Mouse (Mus musculus) left cerebral cortex, postnatal 14 days (tissue): ENCODE measurements around the gene Peg12. TPM values are rescaled to one million over a fixed set of nuclear protein-coding genes. Genes with fewer than 3 reads are reported as not detected.
A peak's percentile ranks its signal among the peaks of the same experiment; 100 is the strongest.

ENCODE experiments used
- DNase-seq, 2 experiments: peaks; one replicate each; pipeline ENCODE4 v3.0.0; 2021 to 2022; ENCODE audit warnings: low spot score in 2 of 2, mixed read lengths in 1 of 2
- intact Hi-C: fragments of 180-260 bp; cut with DNase I; formaldehyde crosslinking; loops from one replicate; pipeline ENCODE4 v1.15.1; 2025
- long read RNA-seq, 2 experiments: library from polyadenylated mRNA; stranded (forward); transcript quantifications; one replicate each; pipeline ENCODE4 v2.0.0; 2021
- total RNA-seq, 2 experiments: library from RNA; stranded (reverse); gene quantifications; 2 replicates each; pipeline ENCODE4 v1.2.3; 2021

Gene Peg12
- total RNA-seq: under 1 TPM; 0.53 to 0.64 TPM
- long read RNA-seq, experiment 1: 0 reads
- long read RNA-seq, experiment 2: 0 reads

DNA sequence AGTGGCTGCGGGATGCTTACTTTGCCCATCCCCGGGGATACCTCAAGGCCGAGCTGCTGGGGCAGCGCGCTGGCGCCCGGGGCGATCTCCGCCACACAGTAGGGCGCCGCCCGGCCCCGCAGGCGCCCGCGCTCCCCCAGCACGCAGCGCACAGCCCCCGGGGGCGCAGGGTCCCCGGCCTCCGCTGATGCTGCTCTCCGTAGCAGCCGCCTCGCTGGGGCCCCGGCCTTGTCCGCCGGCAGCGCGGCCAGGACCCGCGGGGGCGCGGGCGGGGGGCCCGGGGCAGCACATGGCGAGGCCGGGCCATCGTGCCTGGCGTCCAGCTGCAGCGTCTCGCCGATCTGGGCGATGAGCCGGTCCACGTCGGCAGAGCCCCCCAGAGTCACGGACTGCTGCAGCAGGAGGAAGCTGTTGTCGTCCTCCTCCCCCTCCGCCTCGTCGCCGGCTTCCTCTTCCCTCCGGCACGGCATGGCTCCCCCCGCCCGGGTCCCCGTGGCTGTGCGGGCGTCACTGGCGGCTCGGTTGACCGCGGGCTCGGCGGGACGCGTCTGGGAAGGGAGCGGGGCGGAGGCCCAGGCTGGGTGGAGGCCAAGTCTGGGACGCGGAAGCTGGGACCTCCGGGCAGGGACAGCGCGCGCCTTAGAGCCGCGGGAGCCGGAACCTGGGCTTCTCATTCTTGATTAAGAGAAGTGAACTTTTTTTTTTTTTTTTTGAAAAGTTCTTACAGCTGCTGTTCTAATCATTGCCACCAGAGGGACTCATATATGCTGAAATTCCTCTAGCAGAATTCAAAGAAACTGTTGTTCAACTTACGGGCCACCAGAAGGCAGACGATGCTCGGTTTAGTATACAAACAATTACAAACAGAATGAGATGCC, at the start of gene Peg12:
Gene Peg12, minus strand, starts transcription at position 633 of the 878 bp plus-strand sequence.
- DNase-seq: peak; percentile 34 to 35
- intact Hi-C loops: no loop called here

DNA sequence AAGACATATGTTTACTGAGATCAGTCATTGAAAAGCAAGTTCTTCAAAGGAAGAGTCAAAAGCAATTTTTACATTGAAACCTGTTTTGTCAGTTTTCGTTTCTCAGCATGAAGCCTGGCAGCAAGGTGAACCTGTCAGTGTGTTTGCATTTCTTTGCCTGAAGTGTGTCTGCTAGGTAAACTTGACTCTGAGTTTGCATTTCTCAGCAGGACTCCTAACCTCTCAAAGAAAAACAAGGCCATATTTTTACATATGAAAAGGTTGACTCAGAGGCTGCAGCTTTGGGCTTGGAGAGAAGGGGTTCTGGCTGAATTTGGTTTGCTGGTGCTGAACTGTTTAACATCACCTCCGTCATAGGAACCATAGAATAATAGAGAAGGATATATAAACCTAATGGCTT, 21.8 kb upstream of the Peg12 start:
- intact Hi-C loops: no loop called here
- no peak for DNase-seq

DNA sequence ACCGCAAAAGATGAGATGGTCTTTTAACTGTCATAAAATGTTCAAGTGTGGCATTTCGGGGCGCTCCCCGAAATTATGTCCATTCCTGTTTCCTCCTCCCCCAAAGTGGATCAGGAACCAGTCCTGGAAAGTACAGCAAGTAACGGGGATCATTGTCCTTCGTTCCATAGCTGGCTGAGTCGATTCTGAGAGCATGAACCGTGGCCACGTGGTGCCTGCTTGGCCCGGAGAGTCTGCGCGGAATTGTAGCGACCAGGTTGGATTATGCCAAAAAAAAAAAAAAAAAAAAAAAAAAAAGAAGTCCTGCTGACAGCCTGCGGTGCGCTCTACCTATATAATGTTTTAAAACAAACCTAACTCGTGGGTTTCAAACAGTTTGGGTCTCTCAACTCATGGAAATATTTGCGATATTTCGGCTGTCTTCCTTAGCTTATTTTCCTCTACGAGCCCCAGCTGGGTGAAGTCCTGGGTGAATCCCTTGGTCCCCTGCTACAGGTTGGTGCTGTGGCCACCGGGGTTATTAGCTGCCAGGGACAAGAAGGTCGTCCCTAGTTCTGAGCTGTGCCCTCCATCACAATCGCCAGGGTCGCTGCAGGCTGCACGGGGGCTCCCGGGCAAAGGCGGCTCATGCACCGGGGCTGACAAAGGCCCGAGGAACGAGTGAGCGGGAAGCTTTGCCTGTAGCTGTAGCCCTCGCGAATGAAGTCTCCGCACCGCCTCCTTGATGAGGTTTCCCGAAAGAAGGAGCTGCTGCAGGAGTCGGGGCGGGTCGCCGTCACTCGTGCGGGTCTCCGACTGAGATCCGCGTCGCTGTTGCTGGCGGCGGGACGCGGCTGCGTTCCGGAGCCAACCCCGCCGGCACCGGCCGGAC, 1.1 kb downstream of the Peg12 start:
- peak in 1 of 2 experiments; percentile 3 for DNase-seq
- intact Hi-C loops: no loop called here

GRCm38 (mm10) chr7:62462229-62463006, 1.9 kb downstream of the Peg12 start:
- intact Hi-C loops: no loop called here
- DNase-seq: no peak

GRCm38 (mm10) chr7:62452353-62452752, 12.0 kb downstream of the Peg12 start:
- DNase-seq: no peak
- intact Hi-C loops: no loop called here

GRCm38 (mm10) chr7:62445431-62446165, 18.7 kb downstream of the Peg12 start:
- intact Hi-C loops: no loop called here
- no peak for DNase-seq

DNA sequence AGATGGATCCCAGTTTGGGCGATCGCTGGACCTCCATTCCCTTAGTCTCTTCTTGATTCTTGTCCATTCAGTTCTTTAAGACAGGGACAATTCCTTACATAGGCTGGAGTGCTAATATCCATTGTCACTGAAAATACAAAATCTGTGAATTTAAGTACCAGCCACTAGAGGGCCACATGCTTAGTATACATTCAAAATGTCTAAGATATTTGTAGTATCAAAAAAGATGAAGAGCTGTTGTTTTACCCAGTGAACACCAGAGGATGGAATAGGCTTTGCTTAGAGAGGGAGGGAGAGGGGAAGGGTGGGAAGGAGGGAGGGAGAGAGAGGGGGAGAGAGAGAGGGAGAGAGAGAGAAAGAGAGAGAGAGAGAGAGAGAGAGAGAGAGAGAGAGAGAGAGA, 27.9 kb downstream of the Peg12 start:
- intact Hi-C loops: no loop called here
- DNase-seq: no peak

- intact Hi-C loops: no loop called here
Observed at GRCm38 (mm10) chr7:62433243-62433642, 31.1 kb downstream of the Peg12 start.

DNA sequence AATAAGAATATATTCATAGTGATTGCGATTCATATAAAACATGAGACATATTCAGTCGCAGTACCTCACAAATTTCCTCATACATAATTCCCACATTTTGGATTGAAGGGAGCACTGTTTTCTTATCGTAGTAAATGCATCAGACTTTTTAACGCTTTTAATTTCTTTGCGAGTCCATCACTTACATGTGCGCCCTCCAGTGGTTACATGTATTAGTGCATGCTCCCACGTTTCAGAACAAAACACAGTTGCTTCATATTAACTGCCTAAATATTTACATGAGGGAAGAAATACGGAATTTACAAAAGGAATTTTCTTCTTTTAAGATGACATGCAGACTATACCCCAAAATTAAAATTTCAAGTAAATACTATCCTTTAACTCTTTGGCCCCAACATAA, 36.0 kb downstream of the Peg12 start:
- peak; percentile 14 to 41 for DNase-seq
- intact Hi-C loops: no loop called here

More at GRCm38 (mm10) chr7:62433243-62433642, 31.1 kb downstream of the Peg12 start:
- DNase-seq: peak in 1 of 2 experiments; percentile 14

GRCm38 (mm10) chr7:62423210-62423609, 41.1 kb downstream of the Peg12 start:
- intact Hi-C loops: no loop called here
- no peak for DNase-seq

GRCm38 (mm10) chr7:62420566-62420965, 43.7 kb downstream of the Peg12 start:
- intact Hi-C loops: no loop called here
- DNase-seq: no peak

DNA sequence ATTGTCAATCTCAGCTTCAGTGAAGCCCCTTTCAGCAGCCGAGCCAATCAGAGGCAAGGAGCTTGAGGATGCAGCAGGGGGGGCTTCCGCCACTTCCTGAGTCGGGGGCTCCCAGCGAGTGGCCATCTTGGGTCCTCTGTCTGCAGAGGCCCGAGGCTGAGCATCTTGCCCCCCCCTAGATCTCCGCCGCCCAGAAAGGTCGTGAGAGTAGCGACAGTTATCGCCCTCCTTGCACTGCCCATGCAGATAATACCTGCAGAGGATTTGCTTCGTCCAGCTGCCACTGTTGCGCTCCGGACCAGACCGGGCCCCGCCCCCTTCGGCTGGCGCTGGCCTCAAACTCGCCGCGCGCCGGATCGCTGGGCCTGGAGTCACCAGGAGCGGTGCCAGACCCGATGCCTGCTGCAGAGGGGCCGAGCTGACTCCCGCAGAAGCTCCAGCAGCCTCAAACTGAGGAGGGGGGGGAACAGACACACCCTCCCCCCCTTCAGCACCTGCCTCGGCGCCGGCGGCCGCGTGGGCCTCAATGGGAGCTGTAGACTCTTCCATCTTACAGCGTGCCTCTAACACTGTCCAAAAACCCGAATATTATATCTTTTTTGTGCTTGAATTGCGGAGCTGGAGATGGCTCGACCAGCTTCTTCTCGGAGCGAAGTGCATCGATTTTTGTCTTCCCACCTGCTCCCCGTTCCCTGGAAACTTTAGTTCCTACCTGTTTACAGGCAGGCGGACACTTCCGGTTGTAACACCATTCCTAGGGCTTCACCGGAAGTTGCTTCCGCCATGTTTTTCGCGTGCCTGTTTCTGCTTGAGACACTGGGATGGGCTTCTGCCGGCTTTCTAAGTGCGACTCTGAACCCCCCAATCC, 44.6 kb downstream of the Peg12 start, which contains the start of gene Mkrn3:
Gene Mkrn3, minus strand, starts transcription at position 647 of the 868 bp plus-strand sequence.
- peak; percentile 80 to 87 for DNase-seq
- intact Hi-C loops: no loop called here

GRCm38 (mm10) chr7:62419105-62419492, 45.2 kb downstream of the Peg12 start:
- intact Hi-C loops: no loop called here
- DNase-seq: no peak

- DNase-seq: no peak
Observed at GRCm38 (mm10) chr7:62418346-62418745, 46.0 kb downstream of the Peg12 start.

GRCm38 (mm10) chr7:62416173-62416572, 48.1 kb downstream of the Peg12 start:
- DNase-seq: no peak
- intact Hi-C loops: no loop called here

More at GRCm38 (mm10) chr7:62418346-62418745, 46.0 kb downstream of the Peg12 start:
- intact Hi-C loops: no loop called here

DNA sequence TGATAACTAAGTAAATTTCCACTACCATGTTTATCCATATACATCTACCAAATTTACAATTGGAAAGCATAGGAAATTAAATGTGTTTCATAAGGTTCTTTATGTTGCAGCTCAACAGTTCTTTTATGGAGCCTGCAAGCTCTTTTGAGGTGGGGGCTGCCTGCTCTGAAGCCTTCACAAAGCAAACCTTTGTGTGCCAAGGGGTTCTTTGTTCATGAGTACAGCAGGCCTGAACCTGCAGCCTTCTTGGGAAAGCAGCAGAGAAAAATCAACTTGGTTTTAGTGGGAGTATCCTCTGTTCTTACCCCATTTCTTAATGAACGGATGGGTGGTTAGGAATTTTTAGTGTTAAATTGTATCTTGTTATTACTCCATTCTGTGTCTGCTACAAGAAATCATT, 49.1 kb downstream of the Peg12 start:
- intact Hi-C loops: no loop called here
- DNase-seq: no peak
